Mouse (Mus musculus) cortical plate, adult 2 months (tissue): Measurements from ENCODE around the gene Ndufaf2.

ENCODE experiments used
- CTCF ChIP-seq: fragments of 200-500 bp; IDR thresholded peaks from 2 replicates; pipeline ENCODE4 v1.5.1; 2011; ENCODE audit warnings: mild to moderate bottlenecking, control low read depth, low read length; ENCODE audit not compliant: insufficient read depth; ENCODE audit errors: extremely low read depth
- POLR2A ChIP-seq: fragments of 200-500 bp; IDR thresholded peaks from 2 replicates; pipeline ENCODE4 v1.6.1; 2011; ENCODE audit warnings: mild to moderate bottlenecking, low read length, control low read depth; ENCODE audit not compliant: insufficient read depth; ENCODE audit errors: extremely low read depth

DNA sequence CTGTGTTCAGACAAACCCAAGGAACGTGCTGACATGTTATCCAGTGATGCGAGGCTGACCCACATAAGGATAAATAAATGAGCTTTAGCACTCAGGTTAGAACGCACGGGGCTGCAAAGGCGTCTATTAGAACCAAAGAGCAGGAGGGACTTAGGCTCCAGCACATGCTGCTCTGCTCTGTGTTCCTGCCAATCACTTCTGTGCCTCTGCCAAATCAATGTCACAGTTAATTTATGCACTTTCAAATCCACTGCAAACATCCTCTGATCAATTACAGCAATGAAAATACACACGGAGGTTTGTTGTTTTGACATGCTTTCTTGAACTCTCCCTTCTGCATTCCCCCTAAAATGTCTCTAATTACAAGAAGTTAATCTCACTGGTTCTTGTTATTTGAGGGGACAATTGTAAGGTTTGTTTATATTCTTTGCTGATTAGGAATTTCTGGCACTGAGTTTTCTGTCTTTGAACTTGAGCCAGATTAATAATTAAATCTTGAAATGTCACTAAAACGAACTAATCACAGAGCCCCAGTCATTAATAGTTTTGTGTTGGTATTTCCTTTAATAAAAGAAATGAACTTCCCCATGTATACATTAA is 98.0 kb downstream of the Ndufaf2 start:
- no peak for TF ChIP-seq POLR2A
- no peak for TF ChIP-seq CTCF
